Mouse (Mus musculus) ovary, postnatal 10 days (tissue): ENCODE data around the gene Tmem268.
A peak's percentile ranks its signal among the peaks of the same experiment; 100 is the strongest.

Experiments
- DNase-seq: peaks from one replicate; pipeline ENCODE4 v3.0.0; 2022; ENCODE audit warnings: low spot score

The Tmem268 gene

DNA sequence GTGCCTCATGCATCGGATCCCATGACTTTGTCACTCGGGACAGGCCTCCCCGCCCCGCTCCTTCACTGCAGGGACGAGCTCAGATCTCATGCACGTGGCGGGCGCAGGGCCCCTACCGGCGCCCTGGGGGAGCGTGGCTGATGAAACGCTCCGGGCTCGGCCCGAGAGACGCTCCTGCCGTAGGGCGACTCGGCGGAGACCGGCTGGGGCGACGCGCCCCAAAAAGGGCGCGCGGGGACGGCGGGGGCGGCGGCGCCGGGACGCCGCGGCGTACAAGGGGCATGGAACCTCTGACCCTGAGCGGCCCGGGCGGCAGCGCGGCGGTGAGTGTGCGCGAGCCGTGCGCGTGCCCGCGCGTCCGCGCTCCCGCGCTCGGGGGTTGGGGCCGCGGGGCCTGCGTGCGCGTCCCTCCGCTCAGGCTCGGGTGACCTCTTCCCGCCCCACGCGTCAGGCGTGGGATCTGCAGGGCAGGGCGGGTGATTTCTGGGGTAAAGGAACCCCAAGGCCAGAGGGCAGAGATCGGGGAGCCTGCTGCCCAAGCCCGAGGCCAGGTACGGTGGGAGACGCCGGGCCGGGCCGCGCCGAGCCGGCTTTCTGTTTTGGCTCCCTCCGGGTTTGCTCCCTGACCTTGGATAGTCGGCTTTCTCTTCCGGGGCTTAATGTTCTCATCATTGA, at the start of gene Tmem268:
Gene Tmem268 (plus strand): TSS at position 375 of the 675 bp plus-strand sequence.
- DNase-seq = peak; percentile 60

DNA sequence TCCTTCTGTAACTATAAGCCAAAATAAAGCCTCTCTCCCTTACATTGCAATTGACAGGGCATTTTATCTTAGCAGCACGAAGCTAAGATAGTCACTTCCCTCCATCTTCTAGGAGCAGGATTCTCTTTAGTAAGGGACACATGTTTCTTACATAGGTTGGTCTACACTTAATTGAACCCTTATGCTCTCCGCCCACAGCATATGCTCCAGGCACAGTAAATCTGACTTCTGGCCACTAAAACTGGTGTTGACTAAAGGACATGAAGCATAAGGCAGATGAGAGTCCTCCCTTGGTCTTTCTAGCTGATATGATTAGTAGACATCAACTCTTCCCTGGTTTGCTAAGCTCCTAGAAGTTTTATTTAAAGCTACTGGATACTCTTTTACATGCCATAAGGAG, 45.7 kb upstream of the Tmem268 start:
- no peak for DNase-seq

DNA sequence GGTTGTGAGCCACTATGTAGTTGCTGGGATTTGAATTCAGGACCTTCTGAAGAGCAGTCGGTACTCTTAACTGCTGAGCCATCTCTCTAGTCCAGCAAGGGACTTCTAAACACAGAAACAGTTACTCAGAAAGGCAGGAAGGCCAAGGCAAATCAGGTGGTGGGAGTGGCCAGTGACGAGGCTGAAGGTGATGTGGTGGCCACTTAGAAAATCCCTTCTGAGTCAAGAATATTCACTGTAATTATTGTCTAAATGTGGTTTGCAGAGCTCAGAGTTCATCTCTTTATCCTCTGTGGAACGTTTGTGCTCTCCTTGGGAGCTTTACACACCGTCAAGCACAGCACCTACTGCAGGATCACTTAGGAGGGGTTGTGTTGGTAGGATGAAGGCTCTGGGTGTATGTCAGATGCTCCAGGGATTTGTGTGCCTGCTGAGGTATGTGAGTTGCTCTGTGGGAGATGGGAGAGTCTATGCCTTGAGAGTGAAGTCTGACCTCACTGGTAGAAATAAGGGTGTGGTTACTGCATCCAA, 44.1 kb upstream of the Tmem268 start:
- no peak for DNase-seq

DNA sequence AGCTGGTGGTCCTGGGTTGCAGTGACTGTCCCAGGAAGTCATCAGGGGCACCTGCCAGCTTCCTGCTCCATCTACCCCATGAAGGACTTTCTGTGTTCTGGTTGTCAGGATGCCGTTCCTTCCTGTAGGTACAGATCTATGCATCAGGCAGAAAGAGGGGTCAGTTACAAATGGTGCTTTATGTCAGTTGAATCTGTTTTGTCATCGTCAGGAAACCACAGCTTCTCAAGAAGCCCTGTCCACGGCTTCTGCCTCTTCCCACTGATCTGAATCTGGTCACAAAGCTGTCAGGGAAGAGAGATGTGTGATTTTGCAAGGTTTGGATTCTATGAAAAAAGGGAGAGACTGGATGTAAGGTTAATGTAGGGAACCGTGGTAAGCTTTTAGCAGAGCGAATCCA, 43.6 kb upstream of the Tmem268 start:
- DNase-seq = no peak

DNA sequence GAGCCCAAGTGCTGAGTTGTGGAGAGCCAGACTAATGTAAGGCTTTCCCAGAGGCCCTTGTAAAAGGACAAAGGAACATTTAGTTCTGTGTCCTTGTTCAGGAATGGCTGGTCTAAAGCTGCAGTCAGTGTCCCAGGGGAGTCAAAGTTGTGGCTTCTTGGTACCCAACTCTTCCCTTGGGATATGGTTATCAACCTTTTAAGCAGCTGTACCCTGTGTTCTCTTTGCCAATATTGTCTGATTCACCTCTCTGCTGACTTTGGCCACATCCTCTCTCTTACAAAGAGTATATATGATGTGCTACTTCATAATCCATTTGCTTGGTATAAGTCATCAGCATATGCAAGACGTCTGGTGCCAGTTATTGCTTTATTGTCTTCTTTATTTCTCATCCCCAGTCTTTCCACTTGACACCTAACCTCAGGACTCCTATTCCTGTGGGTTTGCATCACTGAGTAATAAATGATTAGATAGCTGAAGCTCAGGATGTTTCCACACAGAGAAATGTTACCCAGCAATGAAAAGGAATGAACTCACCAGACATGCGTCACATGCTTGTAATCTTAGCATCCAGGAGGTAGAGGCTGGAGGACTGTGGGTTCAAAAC, 36.7 kb upstream of the Tmem268 start:
- DNase-seq = no peak

DNA sequence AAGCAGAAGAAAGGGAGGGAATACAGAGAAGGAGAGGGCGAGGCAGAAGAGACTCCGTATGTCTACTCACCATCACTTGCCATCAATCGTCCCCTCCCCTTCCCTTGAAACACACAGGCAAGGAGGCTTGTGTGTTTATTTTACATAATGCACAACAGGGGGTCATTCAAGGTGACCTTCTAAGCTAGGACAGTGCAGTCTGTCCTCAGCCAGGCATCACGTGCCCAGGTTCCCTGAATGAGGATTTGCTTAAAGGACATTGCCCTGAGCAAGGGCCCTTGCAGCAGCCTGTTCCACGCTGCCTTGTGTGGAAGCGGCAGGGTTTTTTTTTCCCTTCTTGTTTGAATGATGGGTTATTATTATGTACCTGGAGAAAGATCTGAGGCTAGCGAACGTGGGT, 33.1 kb upstream of the Tmem268 start:
- no peak for DNase-seq

DNA sequence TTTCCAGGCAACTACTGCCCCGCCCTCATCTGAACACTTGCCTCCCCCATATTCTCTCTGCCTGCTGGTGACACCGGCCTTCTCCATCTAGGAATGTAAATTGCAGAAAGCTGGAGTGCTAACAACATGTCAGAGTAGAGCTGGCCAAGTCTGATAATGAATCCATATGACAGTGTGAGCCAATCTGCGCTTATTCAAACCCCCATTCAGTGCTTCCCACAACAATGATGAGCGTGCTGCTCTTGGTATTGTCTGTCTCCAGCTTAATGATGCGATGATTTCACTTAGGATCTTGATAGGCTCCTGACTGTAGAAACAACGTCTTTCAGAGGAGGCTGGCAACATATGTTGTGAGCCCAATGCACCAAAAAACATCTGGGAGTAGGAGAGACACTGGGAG, 29.6 kb upstream of the Tmem268 start:
- no peak for DNase-seq

DNA sequence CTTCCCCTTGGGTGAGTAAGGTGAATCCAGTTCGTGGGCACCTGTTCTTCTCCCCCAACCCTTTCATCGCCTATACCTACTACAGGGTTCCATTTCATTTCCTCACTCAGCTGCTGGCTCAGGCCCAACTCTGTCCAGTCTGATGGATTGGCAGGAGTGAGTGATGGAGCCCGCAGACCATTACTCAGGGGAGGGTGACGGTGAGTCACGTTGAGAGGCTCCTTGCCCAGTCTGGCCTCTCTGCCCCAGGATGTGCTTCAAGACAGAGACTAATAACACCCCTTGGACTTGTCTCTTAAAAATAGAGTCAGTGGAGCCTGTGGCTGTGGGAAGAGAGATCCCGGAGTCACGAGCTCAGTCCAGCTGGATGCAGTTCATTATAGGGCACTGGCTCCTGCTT, 28.2 kb upstream of the Tmem268 start:
- DNase-seq = no peak

DNA sequence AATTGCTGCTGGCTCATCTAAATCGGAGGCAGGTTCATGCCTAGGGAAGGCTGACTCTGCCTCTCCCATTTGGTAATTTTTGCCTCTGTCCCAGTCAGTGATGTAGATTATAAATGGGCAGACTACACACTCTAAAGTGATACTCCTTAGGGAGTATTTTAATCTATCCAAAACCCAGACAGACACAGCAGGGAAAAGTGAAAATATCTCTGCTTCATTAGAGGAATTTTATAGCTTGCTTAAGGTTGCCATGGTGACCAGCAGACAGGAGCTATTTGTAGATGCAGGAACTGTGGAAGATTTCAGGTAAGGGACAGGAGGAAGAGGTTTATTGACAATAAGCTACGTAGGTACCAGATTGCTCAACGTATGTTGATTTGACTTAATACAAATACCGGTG, 21.0 kb upstream of the Tmem268 start:
- no peak for DNase-seq

DNA sequence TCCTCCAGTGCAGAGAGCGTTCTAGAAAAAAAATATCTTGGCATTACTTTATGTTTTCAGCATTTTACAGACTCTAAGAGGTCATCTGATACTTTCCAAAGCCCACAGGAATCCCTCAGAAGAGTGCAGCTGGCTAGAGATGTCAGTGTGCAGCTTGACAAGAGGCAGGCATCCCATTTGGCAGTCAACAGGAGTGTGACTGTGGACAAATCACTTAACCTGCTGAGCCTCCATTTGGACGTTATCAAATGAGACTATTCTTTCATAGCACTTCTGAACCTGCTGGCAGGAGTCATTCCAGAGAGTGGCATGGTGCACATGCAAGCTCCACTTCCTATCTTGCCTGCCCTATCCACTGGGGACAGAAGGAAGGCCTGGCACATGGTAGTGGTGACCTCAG, 16.4 kb upstream of the Tmem268 start:
- DNase-seq = no peak

DNA sequence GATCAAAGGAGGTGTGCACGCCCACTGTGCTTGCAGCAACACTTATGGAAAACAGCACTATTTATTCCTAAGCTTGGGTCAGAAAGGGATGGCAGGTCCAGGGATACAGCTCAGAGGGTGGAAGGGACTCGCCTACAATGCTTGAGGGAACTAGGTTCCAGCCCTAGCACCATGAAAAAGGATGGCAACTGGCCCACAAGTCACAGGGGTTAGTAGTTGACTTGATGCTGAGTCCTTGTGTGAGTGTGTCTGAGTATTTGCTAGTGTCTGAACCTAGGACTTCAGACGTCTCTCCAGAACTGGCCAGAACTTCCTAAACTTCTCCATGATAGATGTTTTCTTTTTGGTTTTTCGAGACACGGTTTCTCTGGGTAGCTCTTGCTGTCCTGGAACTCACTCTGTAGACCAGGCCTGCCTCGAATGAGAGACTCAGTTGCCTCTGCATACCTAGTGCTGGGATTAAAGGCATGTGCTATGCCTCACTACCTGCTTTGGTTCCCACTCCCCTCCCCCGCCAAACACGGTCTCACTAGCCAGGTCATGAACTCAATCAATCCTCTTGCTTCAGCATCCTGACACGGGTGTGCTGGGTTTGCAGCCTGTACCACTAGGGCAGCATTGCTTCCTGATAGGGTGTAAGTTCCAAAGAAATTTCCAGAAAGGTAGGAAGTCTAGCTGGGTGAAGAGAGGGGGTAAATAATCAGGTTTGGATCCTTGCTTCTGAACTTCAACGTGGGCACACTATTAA, 14.7 kb upstream of the Tmem268 start:
- DNase-seq = no peak

DNA sequence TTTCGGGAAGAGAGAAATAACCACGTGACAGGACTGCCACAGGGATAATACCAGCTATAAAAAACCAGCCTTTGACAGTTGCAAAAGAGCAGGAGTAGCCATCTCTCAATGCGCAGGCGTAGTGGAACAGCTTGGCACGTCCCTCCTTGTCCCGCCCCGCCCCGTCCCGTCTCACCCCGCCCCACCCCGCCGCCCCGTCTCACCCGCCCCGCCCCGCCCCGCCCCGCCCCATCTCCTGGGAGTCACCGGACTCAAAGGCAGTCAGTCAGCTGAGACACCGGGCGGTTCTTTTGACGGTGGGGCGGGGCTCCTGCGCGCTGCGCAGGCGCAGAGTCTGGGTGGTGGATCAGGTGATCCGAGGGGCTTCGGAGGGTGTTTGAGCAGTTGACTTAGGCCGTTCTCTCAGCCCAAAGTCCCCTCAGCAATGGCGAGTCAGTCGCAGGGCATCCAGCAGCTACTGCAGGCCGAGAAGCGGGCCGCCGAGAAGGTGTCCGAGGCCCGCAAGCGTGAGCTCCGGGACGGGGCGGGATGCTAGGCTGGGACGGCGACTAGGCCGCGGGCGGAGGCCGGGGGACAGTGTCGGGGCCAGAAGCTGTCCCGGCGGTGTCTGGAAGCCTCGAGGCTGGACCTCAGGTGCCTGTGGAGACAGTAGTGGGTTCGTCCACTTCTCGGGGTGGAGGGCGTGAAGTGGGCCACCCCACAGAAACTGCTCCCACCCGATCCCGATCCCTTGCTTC, 13.9 kb upstream of the Tmem268 start, which contains the start of gene Atp6v1g1:
Gene Atp6v1g1 (plus strand): TSS at position 279 of the 737 bp plus-strand sequence.
- DNase-seq = peak; percentile 83

DNA sequence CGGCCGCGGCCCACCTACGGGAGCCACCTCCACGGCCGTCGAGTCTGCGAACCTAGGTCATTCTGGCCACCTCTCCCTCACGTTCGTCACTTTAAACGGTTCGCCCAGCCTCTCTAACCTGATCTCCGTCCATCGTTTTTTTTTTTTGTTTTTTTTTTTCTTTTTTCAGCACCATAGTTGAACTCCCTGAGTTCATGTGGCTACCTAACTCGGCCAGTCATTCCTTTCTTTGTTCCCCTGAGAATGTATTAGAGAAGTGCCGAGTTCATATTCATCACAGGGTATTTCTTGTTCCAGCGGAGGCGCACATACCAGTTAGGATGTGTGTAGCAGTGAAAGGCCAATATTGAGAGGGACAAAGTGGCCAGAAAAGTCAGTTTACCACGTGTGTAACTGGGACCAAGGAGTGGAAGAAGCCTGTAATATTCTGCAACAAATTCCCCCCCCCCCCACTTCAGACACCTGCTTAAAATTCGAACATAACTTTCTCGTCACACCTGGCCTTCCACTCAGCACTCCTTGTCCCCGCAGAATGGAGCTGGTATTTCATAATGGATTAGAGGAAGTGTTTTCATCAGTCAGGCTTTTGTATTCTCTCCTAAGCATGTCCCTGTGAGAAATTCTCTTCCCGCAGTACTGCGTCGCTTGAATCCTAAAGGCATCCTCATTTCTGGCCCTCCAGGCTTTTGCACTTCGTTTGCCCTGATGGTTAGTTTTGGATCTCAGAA, 13.2 kb upstream of the Tmem268 start:
- no peak for DNase-seq

DNA sequence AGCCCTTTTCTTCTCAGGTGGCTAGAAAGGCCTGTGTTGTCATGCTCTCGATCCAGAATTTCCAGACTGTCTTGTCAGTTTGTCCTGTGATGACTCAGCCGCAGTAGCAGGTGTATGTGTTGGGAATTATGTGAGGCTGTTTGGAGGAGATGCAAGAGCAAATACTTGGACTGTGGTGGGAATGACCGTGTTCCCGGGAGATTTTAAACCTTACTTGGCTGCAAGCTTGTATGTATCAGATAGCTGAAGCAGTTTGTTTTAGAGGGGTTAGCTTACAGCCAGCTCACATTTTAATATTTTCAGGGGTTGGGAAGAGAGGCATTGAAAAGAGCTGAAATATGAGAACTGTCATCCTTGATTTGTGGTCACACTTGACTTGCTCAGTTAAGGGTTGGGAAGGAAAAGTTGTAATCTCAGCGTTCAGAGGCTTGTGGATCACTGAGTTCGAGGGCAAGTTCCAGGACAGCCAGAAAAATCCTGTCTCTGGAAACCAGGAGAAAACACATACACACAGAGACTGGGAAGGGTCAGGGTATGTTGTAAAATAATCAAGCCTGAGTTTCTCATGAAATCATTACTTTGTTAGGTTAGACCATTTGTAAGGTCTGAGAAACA, 12.0 kb upstream of the Tmem268 start:
- no peak for DNase-seq

DNA sequence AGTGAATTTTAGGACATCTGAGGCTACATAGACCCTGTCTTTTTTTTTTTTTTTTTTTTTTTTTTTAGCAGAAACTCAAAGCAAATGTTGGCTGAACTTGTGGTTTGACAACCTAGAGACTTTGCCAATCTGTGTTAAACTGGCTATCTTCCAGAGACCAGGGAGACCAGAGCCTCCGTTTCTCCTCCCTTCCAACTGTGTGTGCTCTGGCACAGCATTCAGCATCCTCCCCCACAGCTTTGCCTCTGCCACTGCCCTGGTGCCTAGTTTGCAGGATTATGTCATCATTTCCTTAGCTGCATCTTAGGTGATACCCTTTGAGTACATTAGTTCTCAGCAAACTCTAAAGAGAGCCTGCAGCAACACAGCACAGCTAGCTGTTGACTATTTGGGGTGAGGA, 10.8 kb upstream of the Tmem268 start:
- DNase-seq = no peak

DNA sequence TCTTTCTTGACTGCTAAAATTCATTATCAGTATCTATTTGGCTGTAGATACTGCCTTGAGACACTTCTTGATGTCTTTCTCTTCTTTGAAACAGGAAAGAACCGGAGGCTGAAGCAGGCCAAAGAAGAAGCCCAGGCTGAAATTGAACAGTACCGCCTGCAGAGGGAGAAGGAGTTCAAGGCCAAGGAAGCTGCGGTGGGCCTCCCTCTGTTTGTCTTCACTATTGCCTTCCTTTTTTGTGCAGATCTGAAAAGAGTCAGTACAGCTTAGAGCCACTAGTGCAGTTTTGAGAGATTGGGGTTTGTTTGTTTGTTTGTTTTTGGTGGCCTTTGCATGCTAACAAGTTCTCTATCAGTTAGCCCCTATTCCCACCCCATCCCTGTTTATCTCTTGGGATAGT, 10.1 kb upstream of the Tmem268 start:
- DNase-seq = no peak

DNA sequence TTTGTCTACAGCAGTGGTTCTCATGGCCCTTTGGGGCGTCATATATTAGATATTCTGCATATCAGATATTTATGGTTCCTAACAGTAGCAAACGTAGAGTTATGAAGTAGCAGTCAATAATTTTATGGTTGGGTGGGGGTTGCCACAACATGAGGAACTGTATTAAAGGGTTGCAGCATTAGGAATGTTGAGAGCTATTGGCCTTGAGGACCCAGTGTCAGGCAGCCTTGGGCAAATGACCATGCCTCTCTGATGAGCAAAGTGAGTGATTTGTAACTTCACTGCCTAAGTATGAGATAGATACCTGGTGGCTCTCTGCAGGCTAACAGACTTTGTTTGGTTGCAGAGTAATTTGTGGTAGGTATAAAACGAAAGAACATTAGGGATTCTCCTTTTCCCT, 7.7 kb upstream of the Tmem268 start:
- no peak for DNase-seq

DNA sequence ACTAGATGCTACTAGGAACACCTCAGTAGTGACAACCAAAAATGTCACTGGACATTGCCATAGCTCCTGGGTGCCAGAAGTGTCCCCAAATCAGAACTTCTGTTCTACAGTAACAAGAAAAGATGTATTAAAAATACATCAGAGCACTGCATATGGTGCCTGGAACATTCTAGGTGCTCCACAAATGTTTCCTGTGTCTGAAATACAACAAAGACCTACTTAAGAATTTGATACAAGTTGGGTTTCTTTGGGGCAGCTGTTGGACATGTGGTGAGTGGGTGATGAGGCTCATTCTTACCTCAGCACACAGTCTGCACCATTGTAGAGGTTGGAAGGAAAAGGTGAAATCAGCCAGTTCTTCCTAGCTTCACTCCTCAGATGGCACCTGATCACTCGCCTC, 5.7 kb upstream of the Tmem268 start:
- DNase-seq = no peak

DNA sequence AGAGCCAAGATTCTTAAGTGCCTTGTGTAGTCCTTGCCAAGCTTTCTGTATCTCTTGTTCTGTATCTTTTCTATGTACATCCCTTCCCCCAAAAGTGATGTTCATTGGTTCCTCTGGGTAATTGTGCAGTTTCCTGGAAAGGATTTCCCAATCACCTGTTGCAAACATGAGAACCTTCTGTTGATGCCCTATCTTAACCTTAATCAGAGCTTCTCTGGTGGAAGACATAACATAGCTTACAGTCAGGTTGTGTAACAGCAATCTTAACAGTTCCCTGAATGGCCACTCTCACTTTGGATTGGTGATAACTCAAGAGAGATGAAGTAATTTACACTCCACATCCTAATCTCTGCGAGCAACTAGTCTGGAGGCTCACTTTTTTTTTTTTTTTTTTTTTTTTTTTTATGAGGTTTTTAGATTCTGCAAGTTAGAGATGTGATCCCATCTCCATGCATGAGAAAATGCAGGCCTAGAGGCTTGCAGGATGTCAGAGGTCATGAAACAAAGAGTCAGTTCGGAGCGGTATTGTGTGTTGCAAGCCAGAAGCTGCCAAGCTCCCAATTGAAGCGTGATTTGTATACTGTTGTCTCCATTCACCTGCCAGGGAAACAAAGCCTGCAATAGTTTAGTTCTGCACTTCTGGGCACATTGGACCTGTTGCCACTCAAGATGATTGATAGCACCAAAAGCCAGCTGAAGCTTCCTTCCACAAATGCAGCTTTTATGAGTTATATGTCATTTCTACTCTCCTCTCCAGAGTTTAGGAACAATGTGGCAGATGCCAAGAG, 4.6 kb upstream of the Tmem268 start:
- no peak for DNase-seq

DNA sequence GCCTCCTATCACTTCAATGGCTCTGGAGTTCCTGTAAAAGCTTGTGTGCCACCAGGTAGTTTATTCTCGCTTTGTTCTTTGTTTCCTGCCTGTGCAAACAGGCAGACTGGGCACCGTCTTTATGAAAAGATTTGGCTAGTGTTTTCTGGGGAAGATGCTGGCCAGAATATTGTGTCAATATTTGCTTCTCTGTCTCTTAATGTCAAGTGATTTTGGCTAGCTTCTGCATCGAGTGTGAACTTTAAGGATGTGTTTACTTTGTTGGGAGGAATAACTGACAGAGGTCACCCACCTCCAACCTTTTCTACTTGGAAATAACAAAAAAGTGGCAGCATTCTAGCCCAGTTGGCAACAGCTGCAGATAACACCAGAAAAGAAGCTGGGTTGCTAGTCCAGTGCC, 4.0 kb upstream of the Tmem268 start:
- no peak for DNase-seq
